Mouse (Mus musculus) ES-Bruce4 (cell line): ENCODE results near the gene Eng. TPM values are rescaled to one million over a fixed set of nuclear protein-coding genes. Genes with fewer than 3 reads are reported as not detected.

Source experiments
- H3K27ac ChIP-seq: 2 replicates; pipeline ENCODE4 v1.5.1; 2012; ENCODE audit warnings: low read length, inconsistent platforms; ENCODE audit not compliant: insufficient read depth
- H3K27me3 ChIP-seq: 2 replicates; pipeline ENCODE4 v1.6.1; 2012; ENCODE audit warnings: mild to moderate bottlenecking, low read length, inconsistent platforms; ENCODE audit not compliant: control insufficient read depth, poor library complexity, insufficient read depth, severe bottlenecking
- H3K36me3 ChIP-seq: 2 replicates; pipeline ENCODE4 v1.6.1; 2012; ENCODE audit warnings: inconsistent platforms, mild to moderate bottlenecking, low read length, moderate library complexity; ENCODE audit not compliant: control insufficient read depth, poor library complexity, insufficient read depth, severe bottlenecking
- H3K4me1 ChIP-seq: one replicate; pipeline ENCODE4 v1.8.1; 2011; ENCODE audit warnings: low read length; ENCODE audit not compliant: control insufficient read depth, insufficient read depth
- H3K4me3 ChIP-seq: 2 replicates; pipeline ENCODE4 v1.5.1; 2011; ENCODE audit warnings: low read depth, mild to moderate bottlenecking, low read length
- H3K9ac ChIP-seq: 2 replicates; pipeline ENCODE4 v1.6.1; 2012; ENCODE audit warnings: low read depth, mild to moderate bottlenecking, inconsistent platforms; ENCODE audit not compliant: poor library complexity, severe bottlenecking
- H3K9me3 ChIP-seq: replicated peaks from 2 replicates; pipeline ENCODE4 v1.6.1; 2012; ENCODE audit warnings: mild to moderate bottlenecking, low read length, inconsistent platforms; ENCODE audit not compliant: control insufficient read depth, poor library complexity, insufficient read depth, severe bottlenecking
- CTCF ChIP-seq: IDR thresholded peaks from one replicate; pipeline ENCODE4 v1.8.1; 2011; ENCODE audit warnings: low read depth, low read length
- EP300 ChIP-seq: IDR thresholded peaks from 2 replicates; pipeline ENCODE4 v1.6.1; 2011; ENCODE audit warnings: low read depth, low read length; ENCODE audit not compliant: insufficient read depth
- POLR2A ChIP-seq: IDR thresholded peaks from one replicate; pipeline ENCODE4 v1.8.1; 2011; ENCODE audit warnings: low read length; ENCODE audit not compliant: insufficient read depth
- polyA plus RNA-seq: library from polyadenylated mRNA; stranded (reverse); fragments of >200 nt; gene quantifications from 2 replicates; pipeline ENCODE4 v1.2.4, GENCODE M21; 2011; ENCODE audit warnings: low read depth; ENCODE audit not compliant: missing spikeins, insufficient read depth, insufficient read length

Eng gene
- polyA plus RNA-seq, 1 experiment, result 20.0 TPM

GRCm38 (mm10) chr2:32655826-32656225, 9.4 kb downstream of the Eng start:
- no peaks in the 10 kb centered on the region for H3K9me3 ChIP-seq

DNA sequence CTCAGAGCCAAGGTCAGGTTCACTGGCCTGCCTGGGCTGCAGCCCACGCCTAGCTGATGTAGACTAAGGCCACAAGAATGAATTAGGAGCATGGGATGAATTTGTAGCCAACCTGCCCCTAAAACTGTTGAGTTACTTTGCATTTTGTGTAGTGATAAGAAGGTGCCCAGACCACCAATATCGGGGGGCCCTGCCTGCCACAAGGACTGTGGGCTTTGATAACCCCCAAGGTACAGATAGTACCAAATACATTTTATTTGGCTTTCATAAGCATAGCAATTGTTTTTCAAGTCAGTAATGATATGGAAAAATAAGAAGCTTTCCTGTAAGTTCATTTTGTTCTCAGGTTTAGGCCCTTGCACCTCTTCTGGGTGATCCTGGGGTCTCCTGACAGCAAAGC, 12.5 kb downstream of the Eng start:
- Histone ChIP-seq H3K27ac (no peak overlapping the region), H3K36me3 (no peaks in the 10 kb centered on the region), H3K4me1 (peaks cover 3% of the 10 kb centered on the region), H3K9ac (no peak overlapping the region), H3K4me3 (no peak overlapping the region), H3K27me3 (no peaks in the 10 kb centered on the region), H3K9me3 (no peaks in the 10 kb centered on the region)
- TF ChIP-seq EP300 (no peak), CTCF (no peak), POLR2A (no peak)

More at GRCm38 (mm10) chr2:32655826-32656225, 9.4 kb downstream of the Eng start:
- Histone ChIP-seq H3K4me3 (no peak overlapping the region), H3K9ac (no peak overlapping the region), H3K27ac (no peak overlapping the region), H3K4me1 (peaks cover 3% of the 10 kb centered on the region), H3K36me3 (no peaks in the 10 kb centered on the region), H3K27me3 (no peaks in the 10 kb centered on the region)
- TF ChIP-seq EP300 (no peak), CTCF (no peak), POLR2A (no peak)

GRCm38 (mm10) chr2:32661509-32662107, 15.2 kb downstream of the Eng start:
- no peaks in the 10 kb centered on the region for H3K9me3 ChIP-seq
- no peak overlapping the region for H3K9ac ChIP-seq
- no peaks in the 10 kb centered on the region for H3K27me3 ChIP-seq
- no peaks in the 10 kb centered on the region for H3K4me1 ChIP-seq
- no peak overlapping the region for H3K4me3 ChIP-seq
- TF ChIP-seq EP300 (no peak), POLR2A (no peak), CTCF (no peak)
- H3K27ac ChIP-seq, result no peak overlapping the region
- H3K36me3 ChIP-seq, result no peaks in the 10 kb centered on the region

DNA sequence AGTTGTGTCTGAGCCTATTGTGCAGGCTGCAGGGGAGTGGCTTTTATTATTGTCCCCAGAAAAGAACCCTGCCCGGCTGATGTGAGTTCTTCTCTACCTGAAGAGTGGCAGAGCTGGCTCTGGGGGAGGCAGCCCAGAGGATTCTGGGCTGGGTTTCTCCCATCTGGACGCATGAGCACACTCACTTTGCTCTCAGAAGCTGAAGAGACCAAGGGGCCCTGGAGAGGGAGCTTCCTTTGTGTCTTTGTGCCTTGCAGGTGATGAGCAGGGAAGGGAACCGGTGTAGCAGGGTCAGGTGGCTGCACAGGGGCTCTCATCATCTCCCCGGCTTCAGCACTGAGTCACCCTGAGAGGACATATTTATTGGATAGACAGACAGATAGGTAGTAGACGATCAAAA, 15.9 kb downstream of the Eng start:
- no peak for TF ChIP-seq POLR2A
- no peak for TF ChIP-seq EP300
- no peak for TF ChIP-seq CTCF
- H3K4me3 ChIP-seq, result no peak overlapping the region
- H3K9me3 ChIP-seq, result no peaks in the 10 kb centered on the region
- H3K27me3 ChIP-seq, result no peaks in the 10 kb centered on the region
- H3K4me1 ChIP-seq, result no peaks in the 10 kb centered on the region
- H3K36me3 ChIP-seq, result no peaks in the 10 kb centered on the region
- no peak overlapping the region for H3K9ac ChIP-seq
- H3K27ac ChIP-seq, result no peak overlapping the region

GRCm38 (mm10) chr2:32665345-32665744, 18.9 kb downstream of the Eng start:
- H3K27ac ChIP-seq, result no peak overlapping the region
- no peak overlapping the region for H3K4me3 ChIP-seq
- no peaks in the 10 kb centered on the region for H3K4me1 ChIP-seq
- no peaks in the 10 kb centered on the region for H3K36me3 ChIP-seq
- H3K9ac ChIP-seq, result no peak overlapping the region
- TF ChIP-seq EP300 (no peak), CTCF (no peak)
- H3K27me3 ChIP-seq, result no peaks in the 10 kb centered on the region
- H3K9me3 ChIP-seq, result no peaks in the 10 kb centered on the region

- TF ChIP-seq POLR2A, result no peak
- TF ChIP-seq EP300, result no peak
- TF ChIP-seq CTCF, result no peak
- Histone ChIP-seq H3K36me3 (no peaks in the 10 kb centered on the region), H3K4me1 (no peaks in the 10 kb centered on the region), H3K9me3 (no peaks in the 10 kb centered on the region), H3K27ac (no peak overlapping the region), H3K9ac (no peak overlapping the region), H3K4me3 (no peak overlapping the region), H3K27me3 (no peaks in the 10 kb centered on the region)
Observed at GRCm38 (mm10) chr2:32665853-32666252, 19.5 kb downstream of the Eng start.
